Mouse (Mus musculus): ENCODE results near the gene Prickle4. TPM values are rescaled to one million over a fixed set of nuclear protein-coding genes. Genes with fewer than 3 reads are reported as not detected.

Gene Prickle4
- polyA plus RNA-seq (2015; fragmentation: Nextera tagmentation; extraction: Ambion mirVana): 1.0 TPM in 1 of 2 replicates, not detected in the other

DNA sequence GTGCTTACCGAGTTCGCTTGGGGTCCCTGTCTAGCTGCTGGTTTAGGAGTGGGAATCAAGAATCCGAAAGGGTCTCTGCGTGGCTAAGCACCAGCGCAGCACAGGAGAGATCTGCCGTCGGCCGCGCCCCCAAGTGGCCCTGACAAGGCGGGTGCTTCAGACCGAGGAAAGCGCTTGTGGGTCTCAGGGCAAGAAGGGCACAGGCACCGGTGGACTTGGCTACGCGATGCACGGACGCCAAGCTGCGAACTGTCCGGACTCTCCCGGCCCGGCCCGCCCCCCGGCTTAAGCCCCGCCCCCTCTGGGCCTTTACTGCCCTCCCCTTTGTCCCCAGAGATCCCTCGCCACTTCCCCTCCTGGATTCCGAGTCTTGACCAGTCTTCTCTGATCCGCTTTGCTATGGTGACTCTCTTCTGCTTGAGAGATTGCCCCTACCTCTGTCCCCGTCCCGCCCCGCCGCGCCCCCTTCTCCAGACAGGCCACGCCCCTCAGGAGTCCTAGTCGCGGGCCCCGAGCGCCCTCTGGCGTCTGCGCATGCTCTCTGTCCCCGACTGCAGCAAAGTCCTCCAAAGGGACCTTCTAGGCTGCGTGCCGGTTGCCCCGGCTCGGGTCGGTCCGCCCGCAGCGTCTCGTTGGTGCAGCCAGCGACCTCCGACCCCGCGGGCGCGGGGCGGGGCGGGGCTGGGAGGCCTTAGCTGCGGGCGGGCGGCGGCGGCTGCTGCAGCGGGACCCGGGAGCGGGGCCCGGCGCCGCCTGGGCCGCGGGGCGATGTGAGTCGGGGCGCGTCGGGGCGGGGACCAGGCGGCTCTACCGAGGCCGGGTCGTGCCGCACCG lies at the start of gene Prickle4:
Gene Prickle4, minus strand, starts transcription at position 234 of the 834 bp plus-strand sequence.
- H3K9me3 ChIP-seq (replicated peaks; ENCODE audit: control insufficient read depth, low read length): no peaks in the 10 kb centered on the region
- H3K27ac ChIP-seq (ENCODE audit: low read length): peak within 1 kb of the TSS; percentile 64
- peak within 1 kb of the TSS; percentile 97 for H3K4me2 ChIP-seq (ENCODE audit: low read depth, low read length)
- ATAC-seq (ENCODE audit: insufficient read depth, low FRiP score): peak; percentile 95
- H3K36me3 ChIP-seq (ENCODE audit: control insufficient read depth, insufficient read depth, low read length): no peaks in the 10 kb centered on the region
- H3K4me3 ChIP-seq (replicated peaks; ENCODE audit: low read length): peak within 1 kb of the TSS; percentile 77
- H3K27me3 ChIP-seq (ENCODE audit: control insufficient read depth, insufficient read depth, low read length): no peaks in the 10 kb centered on the region
- under 1% methylated on average over 67 of the region's 82 CpGs for WGBS
- peaks cover 15% of the 10 kb centered on the region for H3K4me1 ChIP-seq (ENCODE audit: control insufficient read depth, insufficient read depth, low read length)
- peak within 1 kb of the TSS; percentile 90 for H3K9ac ChIP-seq (ENCODE audit: low read length)

DNA sequence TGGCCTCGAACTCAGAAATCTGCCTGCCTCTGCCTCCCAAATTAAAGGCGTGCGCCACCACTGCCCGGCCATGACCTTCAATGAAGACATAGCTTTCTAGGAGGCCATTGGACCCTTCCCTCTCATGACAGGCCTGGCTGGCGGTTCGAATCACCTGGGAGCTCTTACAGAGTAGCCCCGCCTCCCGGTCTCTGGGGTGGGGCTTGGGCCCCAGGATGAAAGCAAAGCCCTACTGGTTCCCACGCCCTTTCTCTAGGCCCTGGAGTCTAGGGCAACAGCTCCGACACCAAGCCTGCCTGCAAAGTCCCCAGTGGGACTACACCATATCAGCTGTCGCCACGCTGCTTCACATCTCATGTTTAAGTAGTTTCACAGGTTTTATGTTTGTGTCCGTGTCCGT lies 49.5 kb upstream of the Prickle4 start:
- Histone ChIP-seq H3K4me1 (ENCODE audit: control insufficient read depth, insufficient read depth, low read length) (peaks cover 14% of the 10 kb centered on the region), H3K27me3 (ENCODE audit: control insufficient read depth, insufficient read depth, low read length) (no peaks in the 10 kb centered on the region), H3K9ac (ENCODE audit: low read length) (no peak overlapping the region), H3K9me3 (replicated peaks; ENCODE audit: control insufficient read depth, low read length) (peaks cover 5% of the 10 kb centered on the region; the same call in 1 of the 2 replicates), H3K4me2 (ENCODE audit: low read depth, low read length) (no peak overlapping the region), H3K36me3 (ENCODE audit: control insufficient read depth, insufficient read depth, low read length) (no peaks in the 10 kb centered on the region), H3K4me3 (replicated peaks; ENCODE audit: low read length) (no peak overlapping the region), H3K27ac (ENCODE audit: low read length) (no peak overlapping the region)
- no peak for ATAC-seq (ENCODE audit: insufficient read depth, low FRiP score)
- 94% methylated on average over 14 of the region's 14 CpGs for WGBS

DNA sequence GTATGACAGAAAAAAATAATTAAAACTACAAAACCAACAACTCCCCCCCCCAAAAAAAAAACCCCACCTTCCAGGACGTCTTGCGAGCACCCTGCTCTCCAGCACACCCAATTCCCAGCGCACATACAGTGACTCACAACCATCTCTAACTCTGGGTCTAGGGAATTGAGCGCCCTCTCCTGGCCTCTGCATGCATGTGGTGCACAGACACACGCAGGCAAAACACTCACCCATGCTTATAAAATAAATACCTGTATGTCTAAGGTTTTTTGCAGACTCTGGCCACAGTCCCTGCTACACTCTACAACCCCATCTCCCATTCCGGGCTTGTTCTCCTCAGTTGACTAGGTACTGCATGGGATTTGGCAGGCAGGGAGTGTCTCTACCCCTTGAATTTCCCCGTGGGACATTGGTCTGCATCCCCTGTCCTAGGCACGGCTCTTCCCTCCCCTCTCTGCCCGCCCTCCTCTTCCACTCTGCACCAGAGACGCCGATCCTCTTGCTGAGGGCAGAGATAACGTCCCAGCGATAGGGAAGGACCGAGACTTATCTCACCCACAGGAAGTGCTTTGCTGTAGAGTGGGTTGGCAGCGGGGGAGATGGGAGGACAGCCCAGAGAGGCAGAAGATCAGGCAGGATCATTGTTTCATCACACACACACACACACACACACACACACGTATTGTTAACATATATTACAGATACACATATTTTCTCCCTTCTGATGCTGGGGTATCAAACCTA lies 48.6 kb upstream of the Prickle4 start:
- ATAC-seq (ENCODE audit: insufficient read depth, low FRiP score): no peak
- no peak overlapping the region for H3K9ac ChIP-seq (ENCODE audit: low read length)
- no peak overlapping the region for H3K27ac ChIP-seq (ENCODE audit: low read length)
- no peak overlapping the region for H3K4me2 ChIP-seq (ENCODE audit: low read depth, low read length)
- H3K9me3 ChIP-seq (replicated peaks; ENCODE audit: control insufficient read depth, low read length): peaks cover 5% of the 10 kb centered on the region; the same call in 1 of the 2 replicates
- H3K4me3 ChIP-seq (replicated peaks; ENCODE audit: low read length): no peak overlapping the region
- peaks cover 9% of the 10 kb centered on the region for H3K4me1 ChIP-seq (ENCODE audit: control insufficient read depth, insufficient read depth, low read length)
- 32% methylated on average over 16 of the region's 16 CpGs for WGBS
- no peaks in the 10 kb centered on the region for H3K36me3 ChIP-seq (ENCODE audit: control insufficient read depth, insufficient read depth, low read length)
- no peaks in the 10 kb centered on the region for H3K27me3 ChIP-seq (ENCODE audit: control insufficient read depth, insufficient read depth, low read length)

DNA sequence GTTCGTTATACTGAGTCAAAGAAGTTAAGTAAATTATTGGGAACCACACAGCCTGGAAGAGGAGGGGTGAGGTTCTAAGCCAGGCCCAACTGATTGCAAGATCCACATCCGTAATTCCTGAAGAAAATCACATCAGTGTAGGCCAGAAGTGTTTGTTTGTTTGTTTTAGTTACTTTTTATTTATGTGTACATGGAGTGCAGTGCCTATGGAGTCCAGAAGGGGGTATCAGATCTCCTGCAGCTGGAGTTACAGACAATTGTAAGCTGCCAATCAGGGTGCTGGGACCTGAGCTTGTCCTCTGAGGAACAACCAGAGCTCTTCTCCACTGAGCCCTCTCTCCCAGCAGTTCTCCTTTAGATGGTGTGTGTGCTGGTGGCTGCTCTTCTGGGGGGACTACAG lies 45.6 kb upstream of the Prickle4 start:
- H3K4me2 ChIP-seq (ENCODE audit: low read depth, low read length): no peak overlapping the region
- H3K27ac ChIP-seq (ENCODE audit: low read length): no peak overlapping the region

GRCm38 (mm10) chr17:47738879-47739798 lies 44.6 kb upstream of the Prickle4 start:
- no peak overlapping the region; the same call in 1 of the 2 replicates for H3K27ac ChIP-seq (ENCODE audit: low read length)
- H3K4me3 ChIP-seq (replicated peaks; ENCODE audit: low read length): peak overlapping the region; percentile 69
- H3K36me3 ChIP-seq (ENCODE audit: control insufficient read depth, insufficient read depth, low read length): no peaks in the 10 kb centered on the region
- no peak for ATAC-seq (ENCODE audit: insufficient read depth, low FRiP score)
- H3K9ac ChIP-seq (ENCODE audit: low read length): peak overlapping the region; percentile 77
- WGBS: 18% methylated on average over 20 of the region's 20 CpGs
- peak overlapping the region; percentile 73 for H3K4me2 ChIP-seq (ENCODE audit: low read depth, low read length)
- H3K27me3 ChIP-seq (ENCODE audit: control insufficient read depth, insufficient read depth, low read length): no peaks in the 10 kb centered on the region
- H3K4me1 ChIP-seq (ENCODE audit: control insufficient read depth, insufficient read depth, low read length): peaks cover 8% of the 10 kb centered on the region
- H3K9me3 ChIP-seq (replicated peaks; ENCODE audit: control insufficient read depth, low read length): 0 out of 2 replicates have a peak, but pooled peaks cover 5% of the 10 kb centered on the region

More for the DNA sequence above, 45.6 kb upstream of the Prickle4 start:
- H3K9me3 ChIP-seq (replicated peaks; ENCODE audit: control insufficient read depth, low read length): peaks cover 5% of the 10 kb centered on the region; the same call in 1 of the 2 replicates
- H3K9ac ChIP-seq (ENCODE audit: low read length): no peak overlapping the region
- no peak for ATAC-seq (ENCODE audit: insufficient read depth, low FRiP score)
- no peak overlapping the region for H3K4me3 ChIP-seq (replicated peaks; ENCODE audit: low read length)
- peaks cover 8% of the 10 kb centered on the region for H3K4me1 ChIP-seq (ENCODE audit: control insufficient read depth, insufficient read depth, low read length)
- 85% methylated on average over 2 of the region's 2 CpGs for WGBS
- no peaks in the 10 kb centered on the region for H3K36me3 ChIP-seq (ENCODE audit: control insufficient read depth, insufficient read depth, low read length)
- no peaks in the 10 kb centered on the region for H3K27me3 ChIP-seq (ENCODE audit: control insufficient read depth, insufficient read depth, low read length)

- WGBS: under 1% methylated on average over 53 of the region's 61 CpGs
- no peaks in the 10 kb centered on the region for H3K27me3 ChIP-seq (ENCODE audit: control insufficient read depth, insufficient read depth, low read length)
- ATAC-seq (ENCODE audit: insufficient read depth, low FRiP score): peak; percentile 32
- H3K9me3 ChIP-seq (replicated peaks; ENCODE audit: control insufficient read depth, low read length): 0 out of 2 replicates have a peak, but pooled peaks cover 5% of the 10 kb centered on the region
- peaks cover 8% of the 10 kb centered on the region for H3K4me1 ChIP-seq (ENCODE audit: control insufficient read depth, insufficient read depth, low read length)
- peak overlapping the region; percentile 73 for H3K4me2 ChIP-seq (ENCODE audit: low read depth, low read length)
- H3K4me3 ChIP-seq (replicated peaks; ENCODE audit: low read length): peak overlapping the region; percentile 69
- H3K9ac ChIP-seq (ENCODE audit: low read length): peak overlapping the region; percentile 77
- peak overlapping the region; percentile 80 for H3K27ac ChIP-seq (ENCODE audit: low read length)
- H3K36me3 ChIP-seq (ENCODE audit: control insufficient read depth, insufficient read depth, low read length): no peaks in the 10 kb centered on the region
Measured at GRCm38 (mm10) chr17:47738066-47738878, 43.7 kb upstream of the Prickle4 start.

- H3K9me3 ChIP-seq (replicated peaks; ENCODE audit: control insufficient read depth, low read length): no peaks in the 10 kb centered on the region
- WGBS: under 1% methylated on average over 45 of the region's 60 CpGs
- peak overlapping the region; percentile 73 for H3K4me2 ChIP-seq (ENCODE audit: low read depth, low read length)
- H3K36me3 ChIP-seq (ENCODE audit: control insufficient read depth, insufficient read depth, low read length): no peaks in the 10 kb centered on the region
- H3K4me3 ChIP-seq (replicated peaks; ENCODE audit: low read length): peak overlapping the region; percentile 69
- ATAC-seq (ENCODE audit: insufficient read depth, low FRiP score): peak; percentile 91
- H3K9ac ChIP-seq (ENCODE audit: low read length): peak overlapping the region; percentile 77
- H3K4me1 ChIP-seq (ENCODE audit: control insufficient read depth, insufficient read depth, low read length): peaks cover 8% of the 10 kb centered on the region
- H3K27ac ChIP-seq (ENCODE audit: low read length): peak overlapping the region; percentile 80
- H3K27me3 ChIP-seq (ENCODE audit: control insufficient read depth, insufficient read depth, low read length): no peaks in the 10 kb centered on the region
Measured at GRCm38 (mm10) chr17:47737271-47738065, 42.9 kb upstream of the Prickle4 start.

Data from stomach, embryonic 16.5 days (tissue).